Mouse (Mus musculus): ENCODE results near the gene 9630041A04Rik.

9630041A04Rik gene

GRCm38 (mm10) chr9:101861596-101862471 lies at the start of gene 9630041A04Rik:
TSS of gene 9630041A04Rik (plus strand) at chr9:101861841.
- no peak for DNase-seq

GRCm38 (mm10) chr9:101823896-101824295 lies 37.7 kb upstream of the 9630041A04Rik start:
- no peak for DNase-seq

GRCm38 (mm10) chr9:101825626-101826025 lies 36.0 kb upstream of the 9630041A04Rik start:
- no peak for DNase-seq

GRCm38 (mm10) chr9:101833619-101834018 lies 28.0 kb upstream of the 9630041A04Rik start:
- no peak for DNase-seq

GRCm38 (mm10) chr9:101841101-101841500 lies 20.5 kb upstream of the 9630041A04Rik start:
- DNase-seq, result no peak

- DNase-seq, result no peak
These were observed 17.7 kb upstream of the 9630041A04Rik start for GRCm38 (mm10) chr9:101843893-101844292.

- no peak for DNase-seq
These were observed 15.9 kb upstream of the 9630041A04Rik start for GRCm38 (mm10) chr9:101845691-101846090.

GRCm38 (mm10) chr9:101862481-101863065 lies 932 bp downstream of the 9630041A04Rik start:
- peak; percentile 71 for DNase-seq

GRCm38 (mm10) chr9:101863130-101863529 lies 1.5 kb downstream of the 9630041A04Rik start:
- peak; percentile 42 for DNase-seq

- no peak for DNase-seq
These were observed 7.0 kb downstream of the 9630041A04Rik start for GRCm38 (mm10) chr9:101868593-101868992.

- DNase-seq, result no peak
These were observed 8.4 kb downstream of the 9630041A04Rik start for GRCm38 (mm10) chr9:101870034-101870433.

GRCm38 (mm10) chr9:101875306-101875705 lies 13.7 kb downstream of the 9630041A04Rik start:
- no peak for DNase-seq

- DNase-seq, result no peak
These were observed 15.7 kb downstream of the 9630041A04Rik start for GRCm38 (mm10) chr9:101877109-101877987.

- no peak for DNase-seq
These were observed 21.7 kb downstream of the 9630041A04Rik start for GRCm38 (mm10) chr9:101883295-101883694.

GRCm38 (mm10) chr9:101897851-101898250 lies 36.2 kb downstream of the 9630041A04Rik start:
- DNase-seq, result no peak

GRCm38 (mm10) chr9:101903406-101903805 lies 41.8 kb downstream of the 9630041A04Rik start:
- DNase-seq, result no peak

GRCm38 (mm10) chr9:101907747-101908255 lies 46.2 kb downstream of the 9630041A04Rik start:
- no peak for DNase-seq

- DNase-seq, result no peak
These were observed 47.2 kb downstream of the 9630041A04Rik start for GRCm38 (mm10) chr9:101908849-101909248.

GRCm38 (mm10) chr9:101909491-101909890 lies 47.9 kb downstream of the 9630041A04Rik start:
- no peak for DNase-seq

- peak; percentile 62 for DNase-seq
These were observed 49.7 kb downstream of the 9630041A04Rik start for GRCm38 (mm10) chr9:101911176-101911866.

GRCm38 (mm10) chr9:101915082-101915481 lies 53.4 kb downstream of the 9630041A04Rik start:
- no peak for DNase-seq

- DNase-seq, result no peak
These were observed 57.1 kb downstream of the 9630041A04Rik start for GRCm38 (mm10) chr9:101918771-101919170.
